Mouse (Mus musculus) lung, embryonic 15.5 days (tissue): ENCODE measurements around the gene Nudt1. TPM values are rescaled to one million over a fixed set of nuclear protein-coding genes. Genes with fewer than 3 reads are reported as not detected.

ENCODE experiments used
- ATAC-seq: fragments of 200-750 bp; cut with Nextera tagmentation; 2 replicates; pipeline ENCODE4 v1.8.0; 2017; ENCODE audit warnings: moderate number of reproducible peaks, borderline replicate concordance; ENCODE audit not compliant: low FRiP score, low TSS enrichment; ENCODE audit errors: extremely low read depth
- H3K27ac ChIP-seq: fragments of 300-500 bp; sonication (generic); 2 replicates; pipeline ENCODE4 v1.5.1; 2015; ENCODE audit warnings: moderate library complexity, mild to moderate bottlenecking, inconsistent platforms
- H3K27me3 ChIP-seq: fragments of 300-500 bp; sonication (generic); 2 replicates; pipeline ENCODE4 v1.6.1; 2015; ENCODE audit warnings: inconsistent platforms
- H3K36me3 ChIP-seq: fragments of 300-500 bp; sonication (generic); 2 replicates; pipeline ENCODE4 v1.6.1; 2015; ENCODE audit warnings: inconsistent platforms
- H3K4me1 ChIP-seq: fragments of 300-500 bp; sonication (generic); 2 replicates; pipeline ENCODE4 v1.6.1; 2015; ENCODE audit warnings: inconsistent platforms
- H3K4me2 ChIP-seq: fragments of 300-500 bp; sonication (generic); 2 replicates; pipeline ENCODE4 v1.6.1; 2015; ENCODE audit warnings: inconsistent platforms, mild to moderate bottlenecking, moderate library complexity
- H3K4me3 ChIP-seq: fragments of 300-500 bp; sonication (generic); 2 replicates; pipeline ENCODE4 v1.5.1; 2015; ENCODE audit warnings: mild to moderate bottlenecking, inconsistent platforms
- H3K9ac ChIP-seq: fragments of 300-500 bp; sonication (generic); 2 replicates; pipeline ENCODE4 v1.6.1; 2015; ENCODE audit warnings: inconsistent platforms
- H3K9me3 ChIP-seq: fragments of 300-500 bp; sonication (generic); 2 replicates; pipeline ENCODE4 v1.6.1; 2016; ENCODE audit warnings: inconsistent platforms
- WGBS: fragments of 180-500 bp; shearing (Covaris S2); methylation state at CpG from one replicate; pipeline ENCODE4 v1.1.7; 2015; 5-methylcytosine and 5-hydroxymethylcytosine counted together
- polyA plus RNA-seq: library from polyadenylated mRNA; unstranded; fragments of >200 nt; fragmentation: Nextera tagmentation; extraction: Ambion mirVana; gene quantifications from 2 replicates; pipeline ENCODE4 v1.2.1, GENCODE M21; 2015

The Nudt1 gene
- 55.2 and 56.8 TPM in 2 replicates for polyA plus RNA-seq

DNA sequence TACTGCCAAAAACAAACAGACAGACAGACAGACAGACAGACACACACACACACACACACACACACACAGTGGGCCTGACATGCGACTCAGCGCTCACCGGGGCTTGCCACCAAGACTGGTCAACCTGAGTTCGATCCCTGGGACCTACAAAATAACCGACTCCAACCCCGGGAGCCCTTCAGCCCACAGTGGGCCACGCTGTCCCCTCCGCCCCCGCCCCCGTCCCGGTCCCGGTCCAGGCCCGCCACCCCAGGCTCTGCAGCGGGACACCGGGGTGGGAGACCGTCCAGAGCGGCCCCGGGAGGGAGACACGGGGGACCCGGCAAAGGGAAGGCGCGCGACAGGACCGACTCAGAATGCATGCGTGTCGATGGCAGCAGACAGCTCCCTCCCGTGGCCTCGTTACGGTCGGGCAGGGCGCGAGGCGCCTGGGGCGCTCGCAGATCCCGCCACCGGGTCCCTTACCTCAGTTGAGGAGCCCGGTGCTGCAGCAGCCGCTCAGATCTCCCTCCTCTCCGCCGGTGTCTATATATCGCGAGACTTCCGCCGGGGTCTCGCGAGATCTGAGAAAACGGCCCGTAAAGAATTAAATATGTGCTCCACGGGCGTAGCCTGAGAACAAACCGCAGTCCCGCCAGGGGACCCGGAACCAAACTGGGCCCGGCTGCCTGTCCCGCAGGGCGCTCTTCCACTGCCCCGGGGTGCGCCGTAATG, at the start of gene Nudt1, which contains the start of gene Mad1l1:
TSS of gene Nudt1 (plus strand) at position 615 of the 714 bp plus-strand sequence.
TSS of gene Mad1l1 (minus strand) at position 511 of the 714 bp plus-strand sequence.
- peaks cover 15% of the 10 kb centered on the region for H3K4me1 ChIP-seq
- no peaks in the 10 kb centered on the region for H3K36me3 ChIP-seq
- peak within 1 kb of the TSS; percentile 80 for H3K4me2 ChIP-seq
- H3K9me3 ChIP-seq: no peaks in the 10 kb centered on the region
- H3K27me3 ChIP-seq: no peaks in the 10 kb centered on the region
- peak; percentile 95 for ATAC-seq
- H3K4me3 ChIP-seq: peak within 1 kb of the TSS; percentile 99
- under 1% methylated on average over 58 of the region's 60 CpGs for WGBS
- H3K27ac ChIP-seq: peak within 1 kb of the TSS; percentile 76
- peak within 1 kb of the TSS; percentile 99 for H3K9ac ChIP-seq

- H3K27me3 ChIP-seq: no peaks in the 10 kb centered on the region
- no peak overlapping the region for H3K4me3 ChIP-seq
- H3K9me3 ChIP-seq: no peaks in the 10 kb centered on the region
- no peak overlapping the region for H3K27ac ChIP-seq
- no peak for ATAC-seq
- no peak overlapping the region for H3K4me2 ChIP-seq
- H3K4me1 ChIP-seq: no peaks in the 10 kb centered on the region
- 83% methylated on average over 6 of the region's 6 CpGs for WGBS
- no peak overlapping the region for H3K9ac ChIP-seq
- H3K36me3 ChIP-seq: 0 out of 2 replicates have a peak, but pooled peaks cover 3% of the 10 kb centered on the region
These were observed 44.7 kb upstream of the Nudt1 start for GRCm38 (mm10) chr5:140276779-140277178.

GRCm38 (mm10) chr5:140280205-140280604, 41.3 kb upstream of the Nudt1 start:
- Histone ChIP-seq H3K36me3 (peaks cover 7% of the 10 kb centered on the region; the same call in 1 of the 2 replicates), H3K4me2 (no peak overlapping the region), H3K9me3 (no peaks in the 10 kb centered on the region), H3K4me3 (no peak overlapping the region), H3K27ac (no peak overlapping the region), H3K4me1 (no peaks in the 10 kb centered on the region), H3K27me3 (no peaks in the 10 kb centered on the region), H3K9ac (no peak overlapping the region)
- ATAC-seq: no peak
- WGBS: 85% methylated on average over 9 of the region's 9 CpGs

GRCm38 (mm10) chr5:140282376-140282775, 39.1 kb upstream of the Nudt1 start:
- H3K4me2 ChIP-seq: no peak overlapping the region
- H3K27me3 ChIP-seq: no peaks in the 10 kb centered on the region
- H3K9me3 ChIP-seq: no peaks in the 10 kb centered on the region
- H3K4me3 ChIP-seq: no peak overlapping the region
- H3K4me1 ChIP-seq: no peaks in the 10 kb centered on the region
- no peak overlapping the region for H3K9ac ChIP-seq
- no peak for ATAC-seq
- no peak overlapping the region for H3K27ac ChIP-seq
- WGBS: 78% methylated on average over 8 of the region's 8 CpGs
- H3K36me3 ChIP-seq: peaks cover 7% of the 10 kb centered on the region; the same call in 1 of the 2 replicates

GRCm38 (mm10) chr5:140282900-140283299, 38.6 kb upstream of the Nudt1 start:
- no peak overlapping the region for H3K9ac ChIP-seq
- H3K27me3 ChIP-seq: no peaks in the 10 kb centered on the region
- 83% methylated on average over 3 of the region's 3 CpGs for WGBS
- H3K36me3 ChIP-seq: peaks cover 7% of the 10 kb centered on the region; the same call in 1 of the 2 replicates
- no peak overlapping the region for H3K4me3 ChIP-seq
- H3K4me2 ChIP-seq: no peak overlapping the region
- no peak overlapping the region for H3K27ac ChIP-seq
- no peaks in the 10 kb centered on the region for H3K4me1 ChIP-seq
- no peaks in the 10 kb centered on the region for H3K9me3 ChIP-seq
- ATAC-seq: no peak

DNA sequence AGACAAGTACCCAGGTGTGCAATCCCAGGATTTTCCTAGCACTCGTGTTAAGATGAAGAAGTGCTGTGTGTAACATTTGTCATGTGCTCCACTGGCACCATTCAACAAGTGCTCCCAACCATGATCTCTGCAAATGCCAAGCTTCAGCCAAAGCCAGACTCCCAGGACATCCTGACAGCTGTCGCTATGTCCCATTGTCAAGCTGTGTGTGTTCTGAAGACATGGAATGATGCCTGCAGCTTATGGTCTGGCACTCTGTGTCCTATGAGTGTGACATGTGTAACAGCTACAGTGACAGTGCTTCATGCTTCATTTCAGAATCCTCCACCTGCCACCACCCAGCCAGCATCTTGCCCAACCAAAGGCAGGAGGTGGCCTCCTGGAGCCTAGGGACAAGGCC, 37.4 kb upstream of the Nudt1 start:
- H3K36me3 ChIP-seq: peaks cover 7% of the 10 kb centered on the region; the same call in 1 of the 2 replicates
- 84% methylated on average over 2 of the region's 2 CpGs for WGBS
- H3K4me1 ChIP-seq: no peaks in the 10 kb centered on the region
- H3K9me3 ChIP-seq: no peaks in the 10 kb centered on the region
- no peak overlapping the region for H3K4me2 ChIP-seq
- no peaks in the 10 kb centered on the region for H3K27me3 ChIP-seq
- H3K27ac ChIP-seq: no peak overlapping the region
- no peak for ATAC-seq
- no peak overlapping the region for H3K4me3 ChIP-seq
- no peak overlapping the region for H3K9ac ChIP-seq

GRCm38 (mm10) chr5:140284761-140285160, 36.7 kb upstream of the Nudt1 start:
- Histone ChIP-seq H3K9me3 (no peaks in the 10 kb centered on the region), H3K4me2 (no peak overlapping the region), H3K27ac (no peak overlapping the region), H3K27me3 (no peaks in the 10 kb centered on the region), H3K9ac (no peak overlapping the region), H3K36me3 (peaks cover 12% of the 10 kb centered on the region; the same call in 1 of the 2 replicates), H3K4me3 (no peak overlapping the region), H3K4me1 (no peaks in the 10 kb centered on the region)
- ATAC-seq: no peak
- WGBS: 93% methylated on average over 2 of the region's 2 CpGs

GRCm38 (mm10) chr5:140288287-140288686, 33.2 kb upstream of the Nudt1 start:
- Histone ChIP-seq H3K27me3 (no peaks in the 10 kb centered on the region), H3K4me1 (no peaks in the 10 kb centered on the region), H3K36me3 (peaks cover 25% of the 10 kb centered on the region), H3K27ac (no peak overlapping the region), H3K9me3 (no peaks in the 10 kb centered on the region), H3K9ac (no peak overlapping the region), H3K4me2 (no peak overlapping the region), H3K4me3 (no peak overlapping the region)
- WGBS: 75% methylated on average over 3 of the region's 3 CpGs
- ATAC-seq: no peak

GRCm38 (mm10) chr5:140289161-140289560, 32.3 kb upstream of the Nudt1 start:
- Histone ChIP-seq H3K4me2 (no peak overlapping the region), H3K9ac (no peak overlapping the region), H3K27me3 (no peaks in the 10 kb centered on the region), H3K4me3 (no peak overlapping the region), H3K4me1 (no peaks in the 10 kb centered on the region), H3K9me3 (no peaks in the 10 kb centered on the region), H3K36me3 (peaks cover 26% of the 10 kb centered on the region), H3K27ac (no peak overlapping the region)
- 88% methylated on average over 2 of the region's 2 CpGs for WGBS
- ATAC-seq: no peak

DNA sequence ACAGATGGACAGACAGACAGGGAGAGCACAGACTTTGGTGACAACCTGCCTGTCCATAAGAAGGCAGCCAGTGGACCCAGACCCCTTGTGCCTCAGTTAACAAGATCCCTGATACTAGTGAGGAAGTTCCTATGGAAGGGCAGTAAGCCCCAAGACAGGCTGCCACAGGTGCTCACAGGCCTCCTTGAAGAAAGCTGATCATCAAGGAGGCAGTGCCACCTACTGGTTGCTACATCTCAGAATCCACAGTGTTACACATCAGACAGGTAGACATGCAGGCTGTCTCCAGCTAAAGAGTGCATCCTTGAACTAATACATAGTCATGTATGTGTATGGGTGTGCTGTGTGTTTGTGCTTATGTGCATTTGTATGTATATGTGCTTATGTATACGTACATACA, 29.3 kb upstream of the Nudt1 start:
- Histone ChIP-seq H3K9ac (no peak overlapping the region), H3K27ac (no peak overlapping the region), H3K9me3 (no peaks in the 10 kb centered on the region), H3K4me3 (no peak overlapping the region), H3K36me3 (peaks cover 46% of the 10 kb centered on the region), H3K4me2 (no peak overlapping the region), H3K27me3 (no peaks in the 10 kb centered on the region), H3K4me1 (no peaks in the 10 kb centered on the region)
- 74% methylated on average over 1 of the region's 1 CpGs for WGBS
- ATAC-seq: no peak

DNA sequence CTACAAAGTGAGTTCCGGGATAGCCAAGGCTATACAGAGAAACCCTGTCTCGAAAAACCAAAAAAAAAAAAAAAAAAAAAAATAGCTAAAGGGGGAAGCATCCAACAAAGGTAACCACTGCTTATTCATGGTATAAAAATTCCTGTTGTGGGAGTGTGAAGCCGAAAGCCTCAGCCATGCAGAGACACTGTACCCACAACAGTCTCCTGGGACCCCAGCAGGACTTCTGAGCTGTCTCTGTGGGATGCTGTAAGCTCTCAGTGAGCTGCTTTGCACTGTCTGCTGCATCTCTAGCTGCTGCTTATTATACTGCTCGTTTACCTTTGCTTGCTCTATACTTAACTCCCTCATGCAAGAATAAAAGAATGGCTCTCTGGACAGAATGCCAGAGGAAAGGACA, 23.2 kb upstream of the Nudt1 start:
- Histone ChIP-seq H3K36me3 (peaks cover 66% of the 10 kb centered on the region), H3K4me3 (no peak overlapping the region), H3K9ac (no peak overlapping the region), H3K9me3 (no peaks in the 10 kb centered on the region), H3K4me2 (no peak overlapping the region), H3K27ac (no peak overlapping the region), H3K4me1 (no peaks in the 10 kb centered on the region), H3K27me3 (no peaks in the 10 kb centered on the region)
- no peak for ATAC-seq
- WGBS: 84% methylated on average over 4 of the region's 4 CpGs

- Histone ChIP-seq H3K36me3 (peaks cover 68% of the 10 kb centered on the region), H3K9ac (no peak overlapping the region), H3K27me3 (no peaks in the 10 kb centered on the region), H3K4me3 (no peak overlapping the region), H3K27ac (no peak overlapping the region), H3K9me3 (no peaks in the 10 kb centered on the region), H3K4me2 (no peak overlapping the region), H3K4me1 (no peaks in the 10 kb centered on the region)
- no peak for ATAC-seq
- 85% methylated on average over 8 of the region's 8 CpGs for WGBS
These were observed 15.4 kb upstream of the Nudt1 start for GRCm38 (mm10) chr5:140306016-140306415.
